Mouse (Mus musculus): Measurements from ENCODE around the gene Slc45a2.

- no peak for TF ChIP-seq POLR2A (IDR thresholded peaks at IDR 0.05; ENCODE audit: low read depth, low read length)
- no peak for TF ChIP-seq CTCF (IDR thresholded peaks at IDR 0.05; ENCODE audit: extremely low read depth, insufficient read length, insufficient replicate concordance, low read depth, low read length)
These were observed 18.5 kb upstream of the Slc45a2 start for GRCm38 (mm10) chr15:10982064-10982435.

Measured in small intestine, adult 2 months (tissue).